Mouse (Mus musculus) lung, postnatal 0 days (tissue): Measurements from ENCODE around the gene Uvrag. TPM values are rescaled to one million over a fixed set of nuclear protein-coding genes. Genes with fewer than 3 reads are reported as not detected.

ENCODE experiments used
- ATAC-seq: fragments of 200-750 bp; cut with Nextera tagmentation; 2 replicates; pipeline ENCODE4 v1.8.0; 2017; ENCODE audit warnings: moderate library complexity
- DNase-seq: peaks from one replicate; pipeline ENCODE4 v3.0.0-alpha.2; 2016; ENCODE audit warnings: low spot score
- H3K27ac ChIP-seq: fragments of 300-500 bp; sonication (generic); 2 replicates; pipeline ENCODE4 v1.5.1; 2014; ENCODE audit warnings: antibody characterized with exemption, mild to moderate bottlenecking, low read length, mixed read lengths
- H3K27me3 ChIP-seq: fragments of 300-500 bp; sonication (generic); replicated peaks from 2 replicates; pipeline ENCODE4 v1.6.1; 2014; ENCODE audit warnings: low read length, mixed read lengths; ENCODE audit not compliant: insufficient read depth
- H3K36me3 ChIP-seq: fragments of 300-500 bp; sonication (generic); 2 replicates; pipeline ENCODE4 v1.6.1; 2014; ENCODE audit warnings: low read length, mixed read lengths; ENCODE audit not compliant: insufficient read depth
- H3K4me1 ChIP-seq: fragments of 300-500 bp; sonication (generic); 2 replicates; pipeline ENCODE4 v1.6.1; 2014; ENCODE audit warnings: antibody characterized with exemption, low read depth, low read length, mixed read lengths; ENCODE audit not compliant: insufficient read depth
- H3K4me2 ChIP-seq: fragments of 300-500 bp; sonication (generic); replicated peaks from 2 replicates; pipeline ENCODE4 v1.6.1; 2014; ENCODE audit warnings: low read depth, mild to moderate bottlenecking, low read length, moderate library complexity, mixed read lengths
- H3K4me3 ChIP-seq: fragments of 300-500 bp; sonication (generic); 2 replicates; pipeline ENCODE4 v1.5.1; 2014; ENCODE audit warnings: low read depth, low read length
- H3K9ac ChIP-seq: fragments of 300-500 bp; sonication (generic); replicated peaks from 2 replicates; pipeline ENCODE4 v1.6.1; 2014; ENCODE audit warnings: low read depth, mild to moderate bottlenecking
- H3K9me3 ChIP-seq: fragments of 300-500 bp; sonication (generic); 2 replicates; pipeline ENCODE4 v1.6.1; 2016; ENCODE audit warnings: low read length, mixed read lengths
- CTCF ChIP-seq: IDR thresholded peaks from 2 replicates; pipeline ENCODE4 v1.5.1; 2016; ENCODE audit warnings: antibody characterized with exemption, mild to moderate bottlenecking
- EP300 ChIP-seq: IDR thresholded peaks from 2 replicates; pipeline ENCODE4 v1.6.1; 2016; ENCODE audit warnings: antibody characterized with exemption, mild to moderate bottlenecking, control low read depth
- WGBS: fragments of 180-500 bp; shearing (Covaris S2); extraction: QIAGEN DNeasy Blood & Tissue Kit; methylation state at CpG from one replicate; pipeline ENCODE4 v1.1.7; 2014; 5-methylcytosine and 5-hydroxymethylcytosine counted together
- polyA plus RNA-seq: library from polyadenylated mRNA; unstranded; fragments of >200 nt; fragmentation: Nextera tagmentation; extraction: Ambion mirVana; gene quantifications from 2 replicates; pipeline ENCODE4 v1.2.1, GENCODE M21; 2015

The Uvrag gene
- polyA plus RNA-seq, 1 experiment from 2014 or later, result 23.4 TPM

DNA sequence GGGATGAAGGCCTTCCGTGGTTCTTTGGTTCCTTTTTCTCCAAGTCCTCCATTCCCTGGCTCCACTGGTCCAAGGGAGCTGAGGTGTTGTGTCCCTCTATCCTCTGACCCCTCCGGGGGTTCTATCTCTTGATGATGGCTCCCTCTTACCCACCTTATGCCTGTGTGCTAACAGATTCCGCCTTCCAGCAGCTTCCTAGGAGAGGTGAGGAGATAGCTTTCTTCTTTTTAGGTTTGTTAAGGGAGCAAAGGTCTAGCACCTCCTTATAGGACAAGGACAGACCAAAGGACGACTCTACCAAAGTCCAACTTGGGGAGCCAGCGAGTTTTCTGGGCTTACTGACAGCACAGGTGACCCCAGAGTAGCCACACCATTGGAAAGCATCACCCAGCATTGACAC, 181.7 kb downstream of the Uvrag start:
- Histone ChIP-seq H3K9ac (no peak overlapping the region), H3K27ac (no peak overlapping the region), H3K27me3 (no peaks in the 10 kb centered on the region), H3K36me3 (no peaks in the 10 kb centered on the region), H3K9me3 (no peaks in the 10 kb centered on the region), H3K4me3 (no peak overlapping the region), H3K4me2 (no peak overlapping the region), H3K4me1 (no peaks in the 10 kb centered on the region)
- DNase-seq, result no peak
- ATAC-seq, result no peak
- 93% methylated on average over 5 of the region's 5 CpGs for WGBS
- TF ChIP-seq CTCF, result no peak
- no peak for TF ChIP-seq EP300

DNA sequence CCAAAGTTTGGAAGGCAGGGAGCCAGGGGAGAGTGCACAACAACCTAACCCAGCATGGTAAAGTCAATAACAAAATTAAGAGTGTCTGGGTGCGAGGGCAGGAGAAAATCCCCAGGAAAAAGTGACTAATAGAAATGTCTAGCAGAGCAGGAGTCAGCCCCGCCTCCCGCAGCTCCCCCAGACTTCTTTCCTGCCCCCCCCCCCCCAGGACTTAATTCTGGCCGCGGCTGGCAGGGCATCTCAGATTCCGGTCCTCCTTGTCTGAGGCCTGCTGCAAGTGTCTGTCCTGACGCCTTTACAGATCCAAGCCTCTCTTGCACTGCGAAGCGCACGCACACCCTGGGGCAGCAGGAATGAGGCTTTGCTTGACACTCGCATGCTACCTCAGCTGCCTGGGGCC, 182.8 kb downstream of the Uvrag start:
- H3K36me3 ChIP-seq, result no peaks in the 10 kb centered on the region
- no peaks in the 10 kb centered on the region for H3K9me3 ChIP-seq
- 26% methylated on average over 11 of the region's 11 CpGs for WGBS
- H3K4me1 ChIP-seq, result no peaks in the 10 kb centered on the region
- H3K9ac ChIP-seq, result no peak overlapping the region
- DNase-seq, result peak; percentile 31
- H3K27me3 ChIP-seq, result no peaks in the 10 kb centered on the region
- TF ChIP-seq CTCF, result no peak
- no peak for TF ChIP-seq EP300
- H3K27ac ChIP-seq, result no peak overlapping the region
- H3K4me3 ChIP-seq, result no peak overlapping the region
- no peak overlapping the region for H3K4me2 ChIP-seq
- ATAC-seq, result no peak

DNA sequence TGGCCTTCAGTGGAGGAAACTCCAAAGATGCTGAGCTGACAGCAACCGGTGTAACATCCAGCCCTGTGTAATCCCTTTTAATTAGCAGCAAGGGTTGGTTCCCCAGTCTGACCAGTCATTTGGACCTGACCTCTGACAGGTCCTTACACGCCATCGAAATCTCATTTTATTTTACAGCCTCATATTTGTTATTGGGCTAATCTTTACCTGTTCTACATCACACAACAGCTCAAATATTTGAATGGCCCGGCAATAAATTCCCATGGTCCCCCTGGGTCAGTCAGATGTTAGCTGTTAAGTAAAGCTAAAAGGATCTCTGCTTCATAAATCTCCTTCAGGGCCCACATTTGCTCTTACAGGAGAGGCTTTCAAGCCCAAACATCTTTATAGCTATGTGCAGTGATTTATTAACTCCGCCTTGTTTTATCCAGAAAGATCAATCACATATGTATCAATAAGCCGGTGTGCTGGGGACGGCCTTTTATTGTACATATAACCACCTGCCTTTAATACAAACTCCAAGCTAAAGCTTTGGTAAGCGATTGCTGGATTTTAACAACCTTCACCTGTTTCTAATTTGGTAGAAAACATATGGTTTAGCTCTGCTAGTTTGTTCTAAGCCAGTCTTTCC, 183.7 kb downstream of the Uvrag start:
- Histone ChIP-seq H3K9me3 (no peaks in the 10 kb centered on the region), H3K36me3 (no peaks in the 10 kb centered on the region), H3K4me1 (no peaks in the 10 kb centered on the region), H3K4me2 (no peak overlapping the region), H3K9ac (no peak overlapping the region), H3K4me3 (no peak overlapping the region), H3K27me3 (no peaks in the 10 kb centered on the region), H3K27ac (no peak overlapping the region)
- DNase-seq (no peak), ATAC-seq (no peak)
- TF ChIP-seq EP300 (no peak), CTCF (no peak)
- 79% methylated on average over 8 of the region's 8 CpGs for WGBS

DNA sequence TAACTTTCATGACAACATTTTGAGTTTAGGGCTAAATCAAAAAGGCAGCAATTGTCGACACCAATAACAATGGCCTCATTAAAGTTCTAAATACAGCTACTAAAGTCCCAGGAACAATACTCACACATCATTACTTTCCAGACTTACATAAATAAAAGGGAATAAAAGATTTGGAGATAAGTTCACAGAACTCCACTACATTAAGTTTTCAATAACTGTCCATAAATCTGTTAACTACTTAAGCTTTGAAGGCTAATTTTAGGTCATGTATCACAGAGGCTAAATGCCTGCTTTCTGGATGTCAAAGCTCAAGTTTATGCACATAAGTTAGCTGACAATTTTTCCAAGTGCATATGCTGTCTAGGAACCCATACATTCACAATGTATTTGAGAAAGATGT, 184.3 kb downstream of the Uvrag start:
- H3K9ac ChIP-seq, result no peak overlapping the region
- no peaks in the 10 kb centered on the region for H3K4me1 ChIP-seq
- H3K36me3 ChIP-seq, result no peaks in the 10 kb centered on the region
- H3K9me3 ChIP-seq, result no peaks in the 10 kb centered on the region
- no peak overlapping the region for H3K27ac ChIP-seq
- H3K4me3 ChIP-seq, result no peak overlapping the region
- DNase-seq, result no peak
- no peak overlapping the region for H3K4me2 ChIP-seq
- 44% methylated on average over 1 of the region's 1 CpGs for WGBS
- no peak for ATAC-seq
- no peaks in the 10 kb centered on the region for H3K27me3 ChIP-seq
- TF ChIP-seq CTCF (no peak), EP300 (no peak)

DNA sequence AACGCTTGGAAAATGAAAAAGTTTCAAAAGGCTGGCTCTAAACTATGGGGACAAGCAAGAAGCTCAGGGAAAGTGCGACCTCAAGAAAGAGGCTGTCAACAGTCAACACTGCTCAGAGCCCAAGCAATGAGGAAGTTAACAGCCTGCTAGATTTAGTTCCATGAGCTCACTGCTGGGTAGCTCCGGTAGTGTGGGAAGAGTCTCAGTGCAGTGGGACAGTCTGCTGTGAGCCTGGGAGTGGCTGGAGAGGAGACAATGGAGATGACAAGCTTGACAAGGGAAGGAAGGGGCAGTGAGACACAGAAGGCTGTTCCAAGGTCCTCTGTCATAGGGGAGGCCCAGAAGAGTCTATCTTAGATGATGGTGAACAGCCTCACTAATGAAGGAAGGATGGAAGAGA, 187.3 kb downstream of the Uvrag start:
- 68% methylated on average over 3 of the region's 3 CpGs for WGBS
- DNase-seq (peak; percentile 60), ATAC-seq (peak; percentile 87)
- Histone ChIP-seq H3K27ac (no peak overlapping the region), H3K36me3 (no peaks in the 10 kb centered on the region), H3K27me3 (no peaks in the 10 kb centered on the region), H3K4me1 (no peaks in the 10 kb centered on the region), H3K9me3 (no peaks in the 10 kb centered on the region), H3K4me3 (no peak overlapping the region), H3K4me2 (no peak overlapping the region), H3K9ac (no peak overlapping the region)
- no peak for TF ChIP-seq CTCF
- no peak for TF ChIP-seq EP300

DNA sequence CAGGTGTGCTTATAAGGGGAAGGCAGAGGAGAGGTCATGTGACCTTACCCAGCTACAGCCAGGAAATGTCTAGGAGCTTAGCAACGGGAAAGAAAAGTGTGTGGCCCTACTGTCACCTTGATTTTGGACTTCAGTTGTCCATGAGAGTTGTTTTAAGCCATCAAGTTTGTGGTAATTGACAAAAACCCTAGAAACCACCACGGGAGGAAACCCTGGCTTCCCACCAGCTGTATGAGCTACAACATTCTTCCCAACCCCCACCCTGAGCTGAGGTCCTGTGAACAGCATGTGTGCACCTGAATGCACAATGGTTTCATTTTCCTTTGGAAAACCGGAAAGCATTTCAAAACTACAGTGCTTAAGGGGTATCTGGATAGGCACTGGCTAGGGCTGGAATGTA, 196.0 kb downstream of the Uvrag start:
- DNase-seq, result no peak
- H3K9me3 ChIP-seq, result no peaks in the 10 kb centered on the region
- H3K9ac ChIP-seq, result no peak overlapping the region
- H3K4me2 ChIP-seq, result no peak overlapping the region
- no peak overlapping the region for H3K4me3 ChIP-seq
- no peaks in the 10 kb centered on the region for H3K4me1 ChIP-seq
- 45% methylated on average over 3 of the region's 3 CpGs for WGBS
- ATAC-seq, result no peak
- H3K36me3 ChIP-seq, result no peaks in the 10 kb centered on the region
- H3K27me3 ChIP-seq, result no peaks in the 10 kb centered on the region
- no peak overlapping the region for H3K27ac ChIP-seq
- TF ChIP-seq CTCF, result no peak

DNA sequence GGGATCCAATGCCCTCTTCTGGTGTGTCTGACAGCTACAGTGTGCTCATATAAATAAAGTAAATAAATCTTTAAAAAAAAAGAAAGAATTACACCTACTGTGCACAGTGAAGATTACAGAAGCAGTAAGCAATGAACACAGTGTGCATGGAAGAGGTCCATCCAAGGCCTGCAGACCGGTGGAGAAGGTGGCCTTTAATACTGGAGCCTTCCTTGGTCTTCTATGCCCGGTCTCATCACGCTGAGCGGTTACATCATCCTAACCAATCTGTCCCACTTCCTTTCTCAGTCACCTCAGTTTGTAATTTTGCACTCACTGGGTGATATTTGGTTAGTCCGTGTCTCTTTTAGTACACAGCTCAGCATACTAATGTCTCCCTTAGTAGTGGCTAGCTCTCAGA, 197.3 kb downstream of the Uvrag start:
- WGBS, result 83% methylated on average over 5 of the region's 5 CpGs

More for the DNA sequence above, 197.3 kb downstream of the Uvrag start:
- ATAC-seq, result no peak
- Histone ChIP-seq H3K27me3 (no peaks in the 10 kb centered on the region), H3K9me3 (no peaks in the 10 kb centered on the region), H3K4me1 (no peaks in the 10 kb centered on the region), H3K36me3 (no peaks in the 10 kb centered on the region), H3K4me3 (no peak overlapping the region), H3K9ac (no peak overlapping the region), H3K4me2 (no peak overlapping the region), H3K27ac (no peak overlapping the region)
- TF ChIP-seq EP300 (no peak), CTCF (no peak)
- DNase-seq, result no peak
